Mouse (Mus musculus) granulocyte monocyte progenitor cell, adult 5-6 weeks (primary cell): ENCODE data around the gene Irgq. TPM values are rescaled to one million over a fixed set of nuclear protein-coding genes. Genes with fewer than 3 reads are reported as not detected.
"Not testable (repeated sequence)": the region's sequence is repeated elsewhere in the genome, so short reads cannot be mapped to it uniquely, and the experiment has no call there.

Experiments used
- ATAC-seq: replicated peaks from 2 replicates; pipeline ENCODE4 v1.8.0; 2016; ENCODE audit warnings: mild to moderate bottlenecking, moderate TSS enrichment, inconsistent platforms; ENCODE audit not compliant: poor library complexity, severe bottlenecking
- total RNA-seq, 2 experiments: library from RNA; stranded (forward) in 1 of 2; stranded (reverse) in 1 of 2; fragments of 200-712, 200-1000 nt in 1 of 2; fragments of >200 nt in 1 of 2; fragmentation: Nextera tagmentation in 1 of 2; gene quantifications; 2 replicates each; pipeline ENCODE4 v1.2.3; 2014 to 2017

Irgq gene
- 5.1 and 5.9 TPM in 2 replicates for total RNA-seq (2014; fragmentation: Nextera tagmentation)
- total RNA-seq (2017) = 3.3 and 4.2 TPM in 2 replicates

- peak; percentile 88 for ATAC-seq
Measured at GRCm38 (mm10) chr7:24530062-24530931, at the start of gene Irgq. TSS of gene Irgq (plus strand) at chr7:24530689.

- peak; percentile 38 for ATAC-seq
Measured at GRCm38 (mm10) chr7:24480986-24481473, 49.5 kb upstream of the Irgq start.

GRCm38 (mm10) chr7:24481474-24482207 is 48.8 kb upstream of the Irgq start, which contains the start of gene Cadm4:
TSS of gene Cadm4 (plus strand) at chr7:24482023.
- ATAC-seq = peak; percentile 86

GRCm38 (mm10) chr7:24482208-24483020 is 48.1 kb upstream of the Irgq start:
- ATAC-seq = no peak

- not testable (repeated sequence) for ATAC-seq
Measured at GRCm38 (mm10) chr7:24483291-24483690, 47.2 kb upstream of the Irgq start.

- no peak for ATAC-seq
Measured at GRCm38 (mm10) chr7:24485481-24485880, 45.0 kb upstream of the Irgq start.

GRCm38 (mm10) chr7:24486654-24487130 is 43.8 kb upstream of the Irgq start:
- no peak for ATAC-seq

GRCm38 (mm10) chr7:24487403-24487802 is 43.1 kb upstream of the Irgq start:
- no peak for ATAC-seq

- no peak for ATAC-seq
Measured at GRCm38 (mm10) chr7:24488303-24488702, 42.2 kb upstream of the Irgq start.

- ATAC-seq = peak; percentile 42
Measured at GRCm38 (mm10) chr7:24499856-24500577, 30.5 kb upstream of the Irgq start.

GRCm38 (mm10) chr7:24500929-24501328 is 29.6 kb upstream of the Irgq start:
- no peak; the same call in 1 of the 2 replicates for ATAC-seq

GRCm38 (mm10) chr7:24501492-24501891 is 29.0 kb upstream of the Irgq start:
- ATAC-seq = no peak

- no peak for ATAC-seq
Measured at GRCm38 (mm10) chr7:24504004-24504403, 26.5 kb upstream of the Irgq start.

GRCm38 (mm10) chr7:24504868-24505267 is 25.6 kb upstream of the Irgq start:
- no peak for ATAC-seq

- no peak for ATAC-seq
Measured at GRCm38 (mm10) chr7:24505447-24506064, 24.9 kb upstream of the Irgq start.

- ATAC-seq = no peak
Measured at GRCm38 (mm10) chr7:24506065-24506459, 24.4 kb upstream of the Irgq start.

- no peak for ATAC-seq
Measured at GRCm38 (mm10) chr7:24506476-24506837, 24.0 kb upstream of the Irgq start.

- peak; percentile 78 for ATAC-seq
Measured at GRCm38 (mm10) chr7:24506838-24507725, 23.4 kb upstream of the Irgq start, which contains the start of gene Zfp428. TSS of gene Zfp428 (plus strand) at chr7:24507006.
